Mouse (Mus musculus): Measurements from ENCODE around the gene 1700010I14Rik.
A peak's percentile ranks its signal among the peaks of the same experiment; 100 is the strongest.

Gene 1700010I14Rik

GRCm38 (mm10) chr17:8988119-8988807, at the start of gene 1700010I14Rik:
Gene 1700010I14Rik, plus strand, starts transcription at chr17:8988333.
- peak; percentile 93 to 95 for DNase-seq

GRCm38 (mm10) chr17:8951588-8951987, 36.5 kb upstream of the 1700010I14Rik start:
- DNase-seq, result no peak

- DNase-seq, result no peak
Observed at GRCm38 (mm10) chr17:8952951-8953350, 35.2 kb upstream of the 1700010I14Rik start.

GRCm38 (mm10) chr17:8958125-8958524, 30.0 kb upstream of the 1700010I14Rik start:
- no peak for DNase-seq

- DNase-seq, result no peak
Observed at GRCm38 (mm10) chr17:8960386-8960785, 27.7 kb upstream of the 1700010I14Rik start.

- DNase-seq, result no peak
Observed at GRCm38 (mm10) chr17:8961097-8961496, 27.0 kb upstream of the 1700010I14Rik start.

- no peak for DNase-seq
Observed at GRCm38 (mm10) chr17:8961644-8962043, 26.5 kb upstream of the 1700010I14Rik start.

- no peak for DNase-seq
Observed at GRCm38 (mm10) chr17:8965177-8965576, 23.0 kb upstream of the 1700010I14Rik start.

- DNase-seq, result no peak
Observed at GRCm38 (mm10) chr17:8972152-8972854, 15.8 kb upstream of the 1700010I14Rik start.

GRCm38 (mm10) chr17:8973331-8973730, 14.8 kb upstream of the 1700010I14Rik start:
- no peak for DNase-seq

- no peak for DNase-seq
Observed at GRCm38 (mm10) chr17:8974423-8974822, 13.7 kb upstream of the 1700010I14Rik start.

GRCm38 (mm10) chr17:8974823-8975397, 13.2 kb upstream of the 1700010I14Rik start:
- DNase-seq, result no peak

GRCm38 (mm10) chr17:8976745-8977144, 11.4 kb upstream of the 1700010I14Rik start:
- no peak for DNase-seq

GRCm38 (mm10) chr17:8977271-8977670, 10.9 kb upstream of the 1700010I14Rik start:
- DNase-seq, result no peak

GRCm38 (mm10) chr17:8983576-8983975, 4.6 kb upstream of the 1700010I14Rik start:
- no peak for DNase-seq

- no peak for DNase-seq
Observed at GRCm38 (mm10) chr17:8985714-8986113, 2.4 kb upstream of the 1700010I14Rik start.

GRCm38 (mm10) chr17:8986551-8986950, 1.6 kb upstream of the 1700010I14Rik start:
- DNase-seq, result no peak

GRCm38 (mm10) chr17:8987369-8987768, 764 bp upstream of the 1700010I14Rik start:
- DNase-seq, result no peak

GRCm38 (mm10) chr17:8991160-8991559, 3.0 kb downstream of the 1700010I14Rik start:
- DNase-seq, result peak; percentile 31 to 53

GRCm38 (mm10) chr17:8995344-8995743, 7.2 kb downstream of the 1700010I14Rik start:
- no peak for DNase-seq

- no peak for DNase-seq
Observed at GRCm38 (mm10) chr17:9002438-9002837, 14.3 kb downstream of the 1700010I14Rik start.

GRCm38 (mm10) chr17:9004516-9004915, 16.4 kb downstream of the 1700010I14Rik start:
- DNase-seq, result no peak

- DNase-seq, result no peak
Observed at GRCm38 (mm10) chr17:9023198-9023942, 35.2 kb downstream of the 1700010I14Rik start.
